Mouse (Mus musculus) bone marrow macrophage, adult 2 months (primary cell): ENCODE measurements around the gene Barx2.

ENCODE experiments used
- CTCF ChIP-seq: IDR thresholded peaks from 2 replicates; pipeline ENCODE4 v1.5.1; 2012; ENCODE audit warnings: low read depth, mild to moderate bottlenecking, low read length, moderate library complexity
- POLR2A ChIP-seq: IDR thresholded peaks from 2 replicates; pipeline ENCODE4 v1.6.1; 2012; ENCODE audit warnings: mild to moderate bottlenecking, low read depth, low read length, borderline replicate concordance

GRCm38 (mm10) chr9:31849387-31849786 lies 63.9 kb downstream of the Barx2 start:
- TF ChIP-seq POLR2A = no peak
- TF ChIP-seq CTCF = no peak
